8 mouse cellular contexts compared by ENCODE assay signal in genomic region chr7:4137746-4138145, GRCm38 (mm10). TPM values are rescaled to one million over a fixed set of nuclear protein-coding genes. Genes with fewer than 3 reads are reported as not detected.
DNase-seq lines count a peak whose midpoint lies in the region; ATAC-seq and TF ChIP-seq lines count a peak whose summit lies in the region.
"Had no signal": no experiment of that assay in that cellular context is flagged by ENCODE, and none has a peak within 500 bp of the region (broad histone marks: within the 10 kb centered on the region; RNA-seq: fewer than 3 reads in every experiment).

No protein-coding gene starts in this region.

- DNase-seq in lung, postnatal 14 days = no peak
- DNase-seq in forebrain, embryonic 10.5 days (ENCODE audit: extremely low spot score, low spot score) = no peak
- no peak for DNase-seq in ovary, postnatal 10 days (ENCODE audit: low spot score)
- no peak for DNase-seq in kidney, adult 18-20 months
- DNase-seq: cerebellum, adult 11 months had no signal

- H3K36me3 ChIP-seq in lung, embryonic 15.5 days = peaks cover 44% of the 10 kb centered on the region
- peaks cover 64% of the 10 kb centered on the region for H3K36me3 ChIP-seq in forebrain, embryonic 10.5 days (replicated peaks)
- peaks cover 43% of the 10 kb centered on the region for H3K36me3 ChIP-seq in intestine, postnatal 0 days (ENCODE audit: control insufficient read depth, insufficient read depth)
- peaks cover 43% of the 10 kb centered on the region for H3K36me3 ChIP-seq in neural tube, embryonic 15.5 days

- H3K9me3 ChIP-seq in lung, embryonic 15.5 days = no peaks in the 10 kb centered on the region
- no peaks in the 10 kb centered on the region for H3K9me3 ChIP-seq in forebrain, embryonic 10.5 days
- no peaks in the 10 kb centered on the region for H3K9me3 ChIP-seq in intestine, postnatal 0 days (ENCODE audit: control insufficient read depth)
- H3K9me3 ChIP-seq in neural tube, embryonic 15.5 days (replicated peaks) = no peaks in the 10 kb centered on the region

- no peak for ATAC-seq in lung, embryonic 15.5 days (ENCODE audit: borderline replicate concordance, extremely low read depth, low FRiP score, low TSS enrichment)
- ATAC-seq in intestine, postnatal 0 days = no peak
- ATAC-seq in neural tube, embryonic 15.5 days (ENCODE audit: low FRiP score) = no peak

- peaks cover 18% of the 10 kb centered on the region for H3K4me1 ChIP-seq in lung, embryonic 15.5 days
- H3K4me1 ChIP-seq in forebrain, embryonic 10.5 days = peaks cover 19% of the 10 kb centered on the region
- peaks cover 4% of the 10 kb centered on the region for H3K4me1 ChIP-seq in intestine, postnatal 0 days (replicated peaks; ENCODE audit: control insufficient read depth, insufficient read depth, low read length)
- peaks cover 30% of the 10 kb centered on the region for H3K4me1 ChIP-seq in neural tube, embryonic 15.5 days

- H3K27ac ChIP-seq in lung, embryonic 15.5 days = peak overlapping the region; percentile 93; the same call in 1 of the 2 replicates
- peak overlapping the region; percentile 95 for H3K27ac ChIP-seq in forebrain, embryonic 10.5 days
- H3K27ac ChIP-seq in intestine, postnatal 0 days (ENCODE audit: low read depth, low read length) = peak overlapping the region; percentile 92; the same call in 1 of the 2 replicates
- H3K27ac ChIP-seq in neural tube, embryonic 15.5 days (replicated peaks) = peak overlapping the region; percentile 99

- 48% methylated on average over 3 of the region's 3 CpGs for WGBS in lung, embryonic 15.5 days
- 59% methylated on average over 3 of the region's 3 CpGs for WGBS in forebrain, embryonic 10.5 days
- WGBS in intestine, postnatal 0 days = 42% methylated on average over 3 of the region's 3 CpGs
- WGBS in neural tube, embryonic 15.5 days = 48% methylated on average over 3 of the region's 3 CpGs

- peak overlapping the region; percentile 76 for H3K9ac ChIP-seq in lung, embryonic 15.5 days
- peak overlapping the region; percentile 73 for H3K9ac ChIP-seq in intestine, postnatal 0 days (ENCODE audit: low read depth, low read length)
- H3K9ac ChIP-seq in neural tube, embryonic 15.5 days (replicated peaks) = peak overlapping the region; percentile 82

- peak overlapping the region; percentile 92 for H3K4me3 ChIP-seq in lung, embryonic 15.5 days
- peak overlapping the region; percentile 79 for H3K4me3 ChIP-seq in forebrain, embryonic 10.5 days
- H3K4me3 ChIP-seq in intestine, postnatal 0 days (ENCODE audit: low read depth, low read length) = peak overlapping the region; percentile 68
- peak overlapping the region; percentile 87 for H3K4me3 ChIP-seq in neural tube, embryonic 15.5 days (replicated peaks)

- no peak for TF ChIP-seq CTCF in intestine, postnatal 0 days (IDR thresholded peaks at IDR 0.05; ENCODE audit: low read depth)

- no peaks in the 10 kb centered on the region for H3K27me3 ChIP-seq in lung, embryonic 15.5 days
- H3K27me3 ChIP-seq in forebrain, embryonic 10.5 days (ENCODE audit: poor library complexity, severe bottlenecking) = no peaks in the 10 kb centered on the region
- no peaks in the 10 kb centered on the region for H3K27me3 ChIP-seq in intestine, postnatal 0 days (replicated peaks; ENCODE audit: control insufficient read depth, insufficient read depth, low read length)
- H3K27me3 ChIP-seq in neural tube, embryonic 15.5 days (replicated peaks) = no peaks in the 10 kb centered on the region

- H3K4me2 ChIP-seq in lung, embryonic 15.5 days = peak overlapping the region; percentile 85
- H3K4me2 ChIP-seq in intestine, postnatal 0 days (replicated peaks; ENCODE audit: low read depth) = peak overlapping the region; percentile 90
- peak overlapping the region; percentile 67 for H3K4me2 ChIP-seq in neural tube, embryonic 15.5 days

RNA-seq across cellular contexts. Expression of gene Leng8, which starts 0.9 kb away (rescaled TPM):
- polyA plus RNA-seq in lung, embryonic 15.5 days (2015; fragmentation: Nextera tagmentation; extraction: Ambion mirVana) = 52.5 and 59.0 TPM in 2 replicates
- polyA plus RNA-seq in forebrain, embryonic 10.5 days (2016; fragmentation: Nextera tagmentation; extraction: Ambion mirVana) = 60.6 and 61.5 TPM in 2 replicates
- 13.8 and 15.2 TPM in 2 replicates for polyA plus RNA-seq in intestine, postnatal 0 days (2015; fragmentation: Nextera tagmentation; extraction: Ambion mirVana)
- 71.3 and 77.4 TPM in 2 replicates for polyA plus RNA-seq in neural tube, embryonic 15.5 days (2015; fragmentation: Nextera tagmentation; extraction: Ambion mirVana)

RNA-seq across cellular contexts. Expression of gene Leng9, which starts 12.4 kb away (rescaled TPM):
- 3.9 and 4.5 TPM in 2 replicates for polyA plus RNA-seq in lung, embryonic 15.5 days (2015; fragmentation: Nextera tagmentation; extraction: Ambion mirVana)
- 1.7 and 1.8 TPM in 2 replicates for polyA plus RNA-seq in forebrain, embryonic 10.5 days (2016; fragmentation: Nextera tagmentation; extraction: Ambion mirVana)
- 14.1 and 16.0 TPM in 2 replicates for polyA plus RNA-seq in intestine, postnatal 0 days (2015; fragmentation: Nextera tagmentation; extraction: Ambion mirVana)
- 6.6 TPM in 2 replicates for polyA plus RNA-seq in neural tube, embryonic 15.5 days (2015; fragmentation: Nextera tagmentation; extraction: Ambion mirVana)

RNA-seq across cellular contexts. Expression of gene Ttyh1, which starts 18.5 kb away (rescaled TPM):
- polyA plus RNA-seq in lung, embryonic 15.5 days (2015; fragmentation: Nextera tagmentation; extraction: Ambion mirVana) = 2.1 and 2.2 TPM in 2 replicates
- 32.6 and 33.0 TPM in 2 replicates for polyA plus RNA-seq in forebrain, embryonic 10.5 days (2016; fragmentation: Nextera tagmentation; extraction: Ambion mirVana)
- polyA plus RNA-seq in intestine, postnatal 0 days (2015; fragmentation: Nextera tagmentation; extraction: Ambion mirVana) = 2.6 and 3.7 TPM in 2 replicates
- polyA plus RNA-seq in neural tube, embryonic 15.5 days (2015; fragmentation: Nextera tagmentation; extraction: Ambion mirVana) = 127 and 155 TPM in 2 replicates

RNA-seq across cellular contexts. Expression of gene Cdc42ep5, which starts 26.9 kb away (rescaled TPM):
- 39.8 and 41.0 TPM in 2 replicates for polyA plus RNA-seq in lung, embryonic 15.5 days (2015; fragmentation: Nextera tagmentation; extraction: Ambion mirVana)
- polyA plus RNA-seq in forebrain, embryonic 10.5 days (2016; fragmentation: Nextera tagmentation; extraction: Ambion mirVana) = 18.3 and 22.1 TPM in 2 replicates
- polyA plus RNA-seq in intestine, postnatal 0 days (2015; fragmentation: Nextera tagmentation; extraction: Ambion mirVana) = 120 and 126 TPM in 2 replicates
- polyA plus RNA-seq in neural tube, embryonic 15.5 days (2015; fragmentation: Nextera tagmentation; extraction: Ambion mirVana) = 7.9 and 15.5 TPM in 2 replicates
